In the genomic region with DNA sequence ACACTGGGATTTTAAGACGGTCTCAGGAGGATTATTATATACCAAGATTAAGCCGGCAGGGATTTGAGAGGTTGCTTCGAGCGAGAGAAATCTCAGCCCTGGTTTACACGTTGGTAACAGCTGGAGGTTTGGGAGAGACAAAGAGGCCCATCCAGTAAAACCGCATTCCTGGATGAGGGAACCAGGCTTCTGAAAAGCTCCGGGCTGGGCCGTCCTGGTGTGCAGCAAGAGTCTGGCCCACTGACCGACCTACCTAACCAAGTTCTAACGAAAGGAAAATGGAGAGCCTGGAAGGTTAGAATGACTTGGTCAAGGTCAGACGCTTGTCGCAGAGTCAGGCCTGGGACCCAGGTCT, we compare ENCODE assay signal across 11 mouse cellular contexts. TPM values are rescaled to one million over a fixed set of nuclear protein-coding genes. Genes with fewer than 3 reads are reported as not detected.
A peak's percentile ranks its signal among the peaks of the same experiment; 100 is the strongest.
DNase-seq lines count a peak whose midpoint lies in the region; ATAC-seq and TF ChIP-seq lines count a peak whose summit lies in the region.
"Had no signal": no experiment of that assay in that cellular context is flagged by ENCODE, and none has a peak within 500 bp of the region (broad histone marks: within the 10 kb centered on the region; RNA-seq: fewer than 3 reads in every experiment).

No protein-coding gene starts in this region.

- peaks cover 2% of the 10 kb centered on the region for H3K36me3 ChIP-seq in heart, embryonic 13.5 days
- H3K36me3 ChIP-seq in lung, embryonic 14.5 days (ENCODE audit: insufficient read depth): no peaks in the 10 kb centered on the region
- H3K36me3 ChIP-seq in limb, embryonic 13.5 days: peaks cover 4% of the 10 kb centered on the region

- H3K4me2 ChIP-seq in heart, embryonic 13.5 days: no peak overlapping the region
- H3K4me2 ChIP-seq in lung, embryonic 14.5 days: peak overlapping the region; percentile 23
- H3K4me2 ChIP-seq in limb, embryonic 13.5 days (replicated peaks): peak overlapping the region; percentile 39

- no peak overlapping the region for H3K4me3 ChIP-seq in heart, embryonic 13.5 days
- H3K4me3 ChIP-seq in lung, embryonic 14.5 days (ENCODE audit: low read depth, low read length): no peak overlapping the region
- no peak overlapping the region for H3K4me3 ChIP-seq in limb, embryonic 13.5 days

- H3K9me3 ChIP-seq in heart, embryonic 13.5 days: no peaks in the 10 kb centered on the region
- no peaks in the 10 kb centered on the region for H3K9me3 ChIP-seq in lung, embryonic 14.5 days (ENCODE audit: low read depth, low read length)
- no peaks in the 10 kb centered on the region for H3K9me3 ChIP-seq in limb, embryonic 13.5 days

- peaks cover 60% of the 10 kb centered on the region for H3K4me1 ChIP-seq in heart, embryonic 13.5 days
- H3K4me1 ChIP-seq in lung, embryonic 14.5 days (ENCODE audit: insufficient read depth): peaks cover 28% of the 10 kb centered on the region
- peaks cover 50% of the 10 kb centered on the region for H3K4me1 ChIP-seq in limb, embryonic 13.5 days

- 73% methylated on average over 12 of the region's 12 CpGs for WGBS in heart, embryonic 13.5 days
- WGBS in lung, embryonic 14.5 days: 51% methylated on average over 12 of the region's 12 CpGs
- 53% methylated on average over 12 of the region's 12 CpGs for WGBS in limb, embryonic 13.5 days

- DNase-seq in heart, postnatal 4 days: no peak
- peak; percentile 62 for DNase-seq in lung, embryonic 14.5 days
- DNase-seq in lung, postnatal 36 days: no peak
- peak; percentile 68 for DNase-seq in ZHBTc4 (ENCODE audit: low read depth, low spot score)
- DNase-seq in urinary bladder, postnatal 10 days (ENCODE audit: low spot score): no peak
- DNase-seq in thymus, postnatal 36 days: no peak
- DNase-seq: cerebellum, postnatal 14 days; gastrocnemius, postnatal 25 days; lung, postnatal 14 days had no signal

- no peak for TF ChIP-seq CTCF in lung, embryonic 14.5 days (IDR thresholded peaks at IDR 0.05; ENCODE audit: low read depth)

- no peaks in the 10 kb centered on the region for H3K27me3 ChIP-seq in heart, embryonic 13.5 days (replicated peaks)
- no peaks in the 10 kb centered on the region for H3K27me3 ChIP-seq in lung, embryonic 14.5 days (ENCODE audit: insufficient read depth, low read length)
- no peaks in the 10 kb centered on the region for H3K27me3 ChIP-seq in limb, embryonic 13.5 days

- ATAC-seq in heart, embryonic 13.5 days (ENCODE audit: extremely low read depth, insufficient number of reproducible peaks, low FRiP score, low TSS enrichment): no peak
- ATAC-seq in lung, embryonic 14.5 days (ENCODE audit: insufficient read depth): no peak
- ATAC-seq in limb, embryonic 13.5 days (ENCODE audit: low FRiP score, low read depth): 0 out of 2 replicates have a peak, but pooled peaks have one; percentile 10

- H3K27ac ChIP-seq in heart, embryonic 13.5 days (replicated peaks): peak overlapping the region; percentile 72
- peak overlapping the region; percentile 19; the same call in 1 of the 2 replicates for H3K27ac ChIP-seq in lung, embryonic 14.5 days (ENCODE audit: low read depth)
- H3K27ac ChIP-seq in limb, embryonic 13.5 days: peak overlapping the region; percentile 12; the same call in 1 of the 2 replicates

- H3K9ac ChIP-seq in heart, embryonic 13.5 days: peak overlapping the region; percentile 28; the same call in 1 of the 2 replicates
- no peak overlapping the region for H3K9ac ChIP-seq in lung, embryonic 14.5 days
- H3K9ac ChIP-seq in limb, embryonic 13.5 days: 0 out of 2 replicates have a peak overlapping the region, but pooled peaks have one; percentile 13

RNA-seq across cellular contexts. Expression of a gene that starts 39.5 kb away (rescaled TPM):
- 28.8 and 31.0 TPM in 2 replicates for polyA plus RNA-seq in heart, embryonic 13.5 days (2015; fragmentation: Nextera tagmentation; extraction: Ambion mirVana)
- total RNA-seq in heart, postnatal 4 days (2021): 10 to 100 TPM; 43.2 to 46.6 TPM
- polyA plus RNA-seq in lung, embryonic 14.5 days (2014; fragmentation: Nextera tagmentation; extraction: Ambion mirVana): 54.7 and 57.5 TPM in 2 replicates
- 49.9 and 54.2 TPM in 2 replicates for polyA plus RNA-seq in limb, embryonic 13.5 days (2015; fragmentation: Nextera tagmentation; extraction: Ambion mirVana)

Comparison
In these comparisons a context has a peak if more than half of its experiments do, and no peak if none do; other contexts are left out.
1. DNase-seq: peak in lung, embryonic 14.5 days (single experiment) and ZHBTc4 (single experiment); none in heart, postnatal 4 days (single experiment), lung, postnatal 36 days (single experiment), urinary bladder, postnatal 10 days (single experiment) and thymus, postnatal 36 days (0 of 2).
2. H3K27ac ChIP-seq: peak in every context shown above with its lines; median percentile 72 in heart, embryonic 13.5 days; 19 in lung, embryonic 14.5 days; 12 in limb, embryonic 13.5 days.